Mouse (Mus musculus) heart, embryonic 15.5 days (tissue): ENCODE measurements around the gene Pga5. TPM values are rescaled to one million over a fixed set of nuclear protein-coding genes. Genes with fewer than 3 reads are reported as not detected.

Source experiments
- ATAC-seq: fragments of 200-750 bp; cut with Nextera tagmentation; replicated peaks from 2 replicates; pipeline ENCODE4 v1.8.0; 2017; ENCODE audit warnings: low read depth, moderate TSS enrichment; ENCODE audit not compliant: insufficient number of reproducible peaks, insufficient read depth, low FRiP score
- H3K27ac ChIP-seq: fragments of 300-500 bp; sonication (generic); 2 replicates; pipeline ENCODE4 v1.5.1; 2015; ENCODE audit warnings: mild to moderate bottlenecking, inconsistent platforms
- H3K27me3 ChIP-seq: fragments of 300-500 bp; sonication (generic); 2 replicates; pipeline ENCODE4 v1.6.1; 2015; ENCODE audit warnings: inconsistent platforms
- H3K36me3 ChIP-seq: fragments of 300-500 bp; sonication (generic); 2 replicates; pipeline ENCODE4 v1.6.1; 2015; ENCODE audit warnings: mild to moderate bottlenecking, inconsistent platforms
- H3K4me1 ChIP-seq: fragments of 300-500 bp; sonication (generic); replicated peaks from 2 replicates; pipeline ENCODE4 v1.6.1; 2015; ENCODE audit warnings: inconsistent platforms
- H3K4me2 ChIP-seq: fragments of 300-500 bp; sonication (generic); 2 replicates; pipeline ENCODE4 v1.6.1; 2015; ENCODE audit warnings: inconsistent platforms, mild to moderate bottlenecking, moderate library complexity
- H3K4me3 ChIP-seq: fragments of 300-500 bp; sonication (generic); 2 replicates; pipeline ENCODE4 v1.5.1; 2015; ENCODE audit warnings: mild to moderate bottlenecking, inconsistent platforms
- H3K9ac ChIP-seq: fragments of 300-500 bp; sonication (generic); 2 replicates; pipeline ENCODE4 v1.6.1; 2015; ENCODE audit warnings: mild to moderate bottlenecking, inconsistent platforms
- H3K9me3 ChIP-seq: fragments of 300-500 bp; sonication (generic); replicated peaks from 2 replicates; pipeline ENCODE4 v1.6.1; 2016; ENCODE audit warnings: inconsistent platforms
- WGBS: fragments of 180-500 bp; shearing (Covaris S2); methylation state at CpG from one replicate; pipeline ENCODE4 v1.1.7; 2015; ENCODE audit warnings: mixed read lengths; 5-methylcytosine and 5-hydroxymethylcytosine counted together
- polyA plus RNA-seq: library from polyadenylated mRNA; unstranded; fragments of >200 nt; fragmentation: Nextera tagmentation; extraction: Ambion mirVana; gene quantifications from 2 replicates; pipeline ENCODE4 v1.2.1, GENCODE M21; 2015

The Pga5 gene
- polyA plus RNA-seq, 1 experiment from 2014 or later = not detected

DNA sequence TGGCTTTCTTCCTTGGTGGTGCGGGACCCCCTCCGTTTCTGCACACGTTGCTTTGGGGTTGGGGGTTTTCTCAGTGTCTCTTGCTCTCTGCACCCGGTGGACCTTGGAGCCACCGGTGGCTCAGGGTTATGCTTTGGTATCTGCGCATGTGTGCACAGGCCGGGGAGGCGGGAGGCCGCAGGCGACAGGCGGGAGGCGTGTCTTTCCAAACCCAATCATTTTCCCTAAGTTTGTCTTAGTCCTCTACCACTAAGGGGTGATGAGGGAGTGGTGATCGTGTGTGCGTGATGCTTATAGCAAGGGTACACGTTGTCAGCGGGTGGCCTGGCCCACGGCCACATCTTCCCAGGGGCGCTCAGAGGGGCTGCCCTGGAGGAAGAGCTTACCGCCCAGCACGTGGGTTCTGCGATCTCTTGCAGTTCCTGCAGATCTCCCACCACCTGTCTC lies 43.0 kb downstream of the Pga5 start:
- Histone ChIP-seq H3K4me3 (peak overlapping the region; percentile 54), H3K36me3 (peaks cover 5% of the 10 kb centered on the region; the same call in 1 of the 2 replicates), H3K9ac (peak overlapping the region; percentile 66), H3K4me1 (peaks cover 17% of the 10 kb centered on the region), H3K27me3 (no peaks in the 10 kb centered on the region), H3K4me2 (peak overlapping the region; percentile 98), H3K27ac (no peak overlapping the region; the same call in 1 of the 2 replicates), H3K9me3 (no peaks in the 10 kb centered on the region)
- 3% methylated on average over 21 of the region's 21 CpGs for WGBS
- ATAC-seq = peak; percentile 84

- Histone ChIP-seq H3K9me3 (no peaks in the 10 kb centered on the region), H3K9ac (peak within 1 kb of the TSS; percentile 66), H3K4me2 (peak within 1 kb of the TSS; percentile 98), H3K27ac (no peak within 1 kb of the TSS; the same call in 1 of the 2 replicates), H3K4me1 (peaks cover 17% of the 10 kb centered on the region), H3K4me3 (peak within 1 kb of the TSS; percentile 54), H3K27me3 (no peaks in the 10 kb centered on the region), H3K36me3 (peaks cover 11% of the 10 kb centered on the region)
- ATAC-seq = peak; percentile 63
- 2% methylated on average over 32 of the region's 32 CpGs for WGBS
These were observed 43.6 kb downstream of the Pga5 start, which contains the start of gene Vwce for GRCm38 (mm10) chr19:10634106-10634871. Gene Vwce, plus strand, starts transcription at chr19:10634213.

Other genes with a start within 250 kb of the Pga5 start
- gene Lrrc10b, start 220.6 kb downstream of the Pga5 start, polyA plus RNA-seq = 0.13 and 0.23 TPM in 2 replicates
- 0.13 TPM in 1 of 2 replicates, not detected in the other for gene Ppp1r32, start 195.1 kb downstream of the Pga5 start, polyA plus RNA-seq
- 23.4 and 30.4 TPM in 2 replicates for gene Cpsf7, start 152.8 kb downstream of the Pga5 start, polyA plus RNA-seq
- 45.2 and 49.4 TPM in 2 replicates for gene Sdhaf2, start 151.9 kb downstream of the Pga5 start, polyA plus RNA-seq
- 14.8 and 19.8 TPM in 2 replicates for gene Tmem216, start 121.8 kb downstream of the Pga5 start, polyA plus RNA-seq
- gene Cyb561a3, start 100.9 kb downstream of the Pga5 start, polyA plus RNA-seq = 15.4 and 21.8 TPM in 2 replicates
- gene Tmem138, start 100.7 kb downstream of the Pga5 start, polyA plus RNA-seq = 21.4 and 26.2 TPM in 2 replicates
- gene Ddb1, start 72.7 kb downstream of the Pga5 start, polyA plus RNA-seq = 204 and 272 TPM in 2 replicates
- 8.5 and 11.9 TPM in 2 replicates for gene Tkfc, start 72.4 kb downstream of the Pga5 start, polyA plus RNA-seq
- 0.82 and 1.5 TPM in 2 replicates for gene Vwce, start 43.9 kb downstream of the Pga5 start, polyA plus RNA-seq
- 25.1 and 34.3 TPM in 2 replicates for gene Vps37c, start 10.7 kb upstream of the Pga5 start, polyA plus RNA-seq
- 0.53 and 1.4 TPM in 2 replicates for gene Cd5, start 60.9 kb upstream of the Pga5 start, polyA plus RNA-seq
- gene Cd6, start 152.0 kb upstream of the Pga5 start, polyA plus RNA-seq = 0.56 TPM in 1 of 2 replicates, not detected in the other
- gene Slc15a3, start 161.7 kb upstream of the Pga5 start, polyA plus RNA-seq = 0.30 and 0.99 TPM in 2 replicates
- 40.8 and 48.7 TPM in 2 replicates for gene Tmem132a, start 191.9 kb upstream of the Pga5 start, polyA plus RNA-seq
- gene Tmem109, start 203.9 kb upstream of the Pga5 start, polyA plus RNA-seq = 93.2 and 106 TPM in 2 replicates
- gene Prpf19, start 217.2 kb upstream of the Pga5 start, polyA plus RNA-seq = 29.4 and 31.2 TPM in 2 replicates
- gene Zp1, start 242.6 kb upstream of the Pga5 start, polyA plus RNA-seq = not detected in 2 replicates